Mouse (Mus musculus) E14TG2a.4 (cell line): ENCODE results near the gene Arhgap1.

Experiments
- H3K27me3 ChIP-seq: 2 replicates; pipeline ENCODE4 v1.6.1; 2014; ENCODE audit warnings: low read length, control low read depth; ENCODE audit not compliant: insufficient read depth
- H3K36me3 ChIP-seq: 2 replicates; pipeline ENCODE4 v1.6.1; 2014; ENCODE audit warnings: low read length, control low read depth; ENCODE audit not compliant: insufficient read depth
- H3K4me1 ChIP-seq: replicated peaks from 2 replicates; pipeline ENCODE4 v1.6.1; 2014; ENCODE audit warnings: low read depth, low read length, control low read depth
- H3K4me3 ChIP-seq: replicated peaks from 2 replicates; pipeline ENCODE4 v1.5.1; 2014; ENCODE audit warnings: mild to moderate bottlenecking, low read length
- H3K9me3 ChIP-seq: 2 replicates; pipeline ENCODE4 v1.6.1; 2014; ENCODE audit warnings: low read length, control low read depth
- CTCF ChIP-seq: conservative IDR thresholded peaks from 2 replicates; pipeline ENCODE4 v1.5.1; 2014; ENCODE audit warnings: low read length
- NANOG ChIP-seq: IDR thresholded peaks from 2 replicates; pipeline ENCODE4 v1.6.1; 2014; ENCODE audit warnings: borderline replicate concordance, low read length, mixed read lengths
- POU5F1 ChIP-seq: IDR thresholded peaks from 2 replicates; pipeline ENCODE4 v1.6.1; 2014; ENCODE audit warnings: low read length, borderline replicate concordance

Arhgap1 gene

GRCm38 (mm10) chr2:91696225-91696590 is 46.5 kb downstream of the Arhgap1 start:
- Histone ChIP-seq H3K4me3 (no peak overlapping the region), H3K9me3 (no peaks in the 10 kb centered on the region), H3K4me1 (peaks cover 10% of the 10 kb centered on the region), H3K36me3 (peaks cover 57% of the 10 kb centered on the region), H3K27me3 (no peaks in the 10 kb centered on the region)
- TF ChIP-seq NANOG, result no peak
- no peak for TF ChIP-seq POU5F1
- no peak for TF ChIP-seq CTCF

GRCm38 (mm10) chr2:91699225-91699624 is 49.6 kb downstream of the Arhgap1 start:
- H3K27me3 ChIP-seq, result no peaks in the 10 kb centered on the region
- H3K4me1 ChIP-seq, result peaks cover 29% of the 10 kb centered on the region
- no peak overlapping the region for H3K4me3 ChIP-seq
- H3K9me3 ChIP-seq, result no peaks in the 10 kb centered on the region
- H3K36me3 ChIP-seq, result peaks cover 38% of the 10 kb centered on the region
- TF ChIP-seq NANOG (no peak), POU5F1 (no peak), CTCF (no peak)

- TF ChIP-seq NANOG (no peak), POU5F1 (no peak), CTCF (no peak)
- peaks cover 48% of the 10 kb centered on the region for H3K4me1 ChIP-seq
- H3K4me3 ChIP-seq, result no peak overlapping the region
- no peaks in the 10 kb centered on the region for H3K9me3 ChIP-seq
- no peaks in the 10 kb centered on the region for H3K27me3 ChIP-seq
- H3K36me3 ChIP-seq, result peaks cover 17% of the 10 kb centered on the region
Measured at GRCm38 (mm10) chr2:91701366-91701765, 51.7 kb downstream of the Arhgap1 start.

- TF ChIP-seq POU5F1, result no peak
- no peak for TF ChIP-seq CTCF
- Histone ChIP-seq H3K27me3 (no peaks in the 10 kb centered on the region), H3K9me3 (no peaks in the 10 kb centered on the region), H3K4me1 (peaks cover 71% of the 10 kb centered on the region), H3K36me3 (peaks cover 7% of the 10 kb centered on the region), H3K4me3 (peak overlapping the region; percentile 32)
Measured at GRCm38 (mm10) chr2:91705736-91706135, 56.1 kb downstream of the Arhgap1 start.

- H3K36me3 ChIP-seq, result peaks cover 4% of the 10 kb centered on the region
- peaks cover 70% of the 10 kb centered on the region for H3K4me1 ChIP-seq
- no peaks in the 10 kb centered on the region for H3K9me3 ChIP-seq
- no peaks in the 10 kb centered on the region for H3K27me3 ChIP-seq
- no peak; the same call in 1 of the 2 replicates for TF ChIP-seq NANOG
- no peak overlapping the region; the same call in 1 of the 2 replicates for H3K4me3 ChIP-seq
Measured at GRCm38 (mm10) chr2:91706456-91706855, 56.8 kb downstream of the Arhgap1 start.

GRCm38 (mm10) chr2:91708361-91708760 is 58.7 kb downstream of the Arhgap1 start:
- no peaks in the 10 kb centered on the region for H3K27me3 ChIP-seq
- peaks cover 11% of the 10 kb centered on the region for H3K36me3 ChIP-seq
- H3K9me3 ChIP-seq, result no peaks in the 10 kb centered on the region
- 0 out of 2 replicates have a peak overlapping the region, but pooled peaks have one; percentile 17 for H3K4me3 ChIP-seq
- H3K4me1 ChIP-seq, result peaks cover 73% of the 10 kb centered on the region
- TF ChIP-seq POU5F1, result no peak
- TF ChIP-seq NANOG, result no peak
- TF ChIP-seq CTCF, result no peak

GRCm38 (mm10) chr2:91710272-91711234 is 60.9 kb downstream of the Arhgap1 start, which contains the start of the genes Atg13 and Harbi1:
Gene Atg13 (minus strand): TSS chr2:91710576.
Gene Harbi1 (plus strand): TSS chr2:91710852.
- Histone ChIP-seq H3K4me3 (peak within 1 kb of the TSS; percentile 100), H3K36me3 (peaks cover 30% of the 10 kb centered on the region), H3K4me1 (peaks cover 61% of the 10 kb centered on the region), H3K27me3 (no peaks in the 10 kb centered on the region), H3K9me3 (no peaks in the 10 kb centered on the region)
- TF ChIP-seq NANOG, result no peak
- no peak for TF ChIP-seq CTCF
- no peak for TF ChIP-seq POU5F1

- no peaks in the 10 kb centered on the region for H3K9me3 ChIP-seq
- TF ChIP-seq POU5F1 (no peak), NANOG (no peak), CTCF (no peak)
- H3K27me3 ChIP-seq, result no peaks in the 10 kb centered on the region
- H3K4me3 ChIP-seq, result peak overlapping the region; percentile 100
- peaks cover 55% of the 10 kb centered on the region for H3K4me1 ChIP-seq
- peaks cover 39% of the 10 kb centered on the region for H3K36me3 ChIP-seq
Measured at GRCm38 (mm10) chr2:91711256-91711925, 61.7 kb downstream of the Arhgap1 start.
